ENCODE assay signal across 8 mouse cellular contexts in genomic region chr19:17244544-17244943, GRCm38 (mm10).
"Had no signal": no experiment of that assay in that cellular context is flagged by ENCODE, and none has a peak within 500 bp of the region (broad histone marks: within the 10 kb centered on the region; RNA-seq: fewer than 3 reads in every experiment).

No protein-coding gene starts in this region.

- DNase-seq: kidney, postnatal 10 days; liver; liver, embryonic 13.5 days; liver, postnatal 0 days; lung, postnatal 14 days; right cerebral cortex, adult 18-20 months; right cerebral cortex, postnatal 25 days; thymus, postnatal 36 days had no signal
